Mouse (Mus musculus): Measurements from ENCODE around the gene Tnk2. TPM values are rescaled to one million over a fixed set of nuclear protein-coding genes. Genes with fewer than 3 reads are reported as not detected.

Tnk2 gene
- total and polyA plus RNA-seq, 3 experiments = 14.7 to 62.2 (median 31.9) TPM

DNA sequence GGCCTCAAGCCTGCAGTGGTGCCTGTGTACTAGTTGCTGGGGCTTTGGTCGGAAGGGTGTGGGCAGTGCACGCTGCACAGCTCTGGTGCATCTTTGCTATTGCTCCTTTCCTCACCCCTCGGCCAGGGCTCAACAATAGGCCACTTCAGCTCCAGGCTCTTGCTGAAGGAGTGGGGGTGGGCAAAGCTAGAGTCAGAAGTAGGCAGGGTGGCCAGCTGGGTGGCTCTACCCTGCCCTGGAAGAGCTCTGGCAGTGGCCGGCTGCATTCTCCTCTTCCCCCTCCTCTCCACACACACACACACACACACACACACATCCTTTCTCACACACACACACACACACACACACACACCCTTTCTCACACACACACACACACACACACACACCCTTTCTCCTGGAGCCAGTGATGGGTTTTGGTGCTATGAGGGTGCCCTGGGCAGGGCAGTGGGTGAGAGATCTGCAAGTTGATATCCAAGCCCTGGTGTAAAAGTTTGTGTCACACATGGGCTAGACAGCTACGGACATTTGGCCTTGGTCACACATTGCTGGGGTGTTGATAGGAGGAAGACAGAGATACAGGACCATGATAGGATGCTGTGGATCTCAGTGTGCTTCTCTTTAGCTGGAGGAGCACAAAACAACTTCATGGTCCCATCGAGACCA, 10.5 kb downstream of the Tnk2 start:
- H3K27me3 ChIP-seq (replicated peaks) = no peaks in the 10 kb centered on the region
- H3K79me2 ChIP-seq (replicated peaks; ENCODE audit: control insufficient read depth, extremely low read depth, insufficient read depth, poor library complexity, severe bottlenecking) = no peaks in the 10 kb centered on the region
- TF ChIP-seq KAT2A (IDR thresholded peaks at IDR 0.05; ENCODE audit: insufficient replicate concordance, low read length) (no peak), USF2 (conservative IDR thresholded peaks at IDR 0.05; ENCODE audit: low read depth, low read length) (no peak), PAX5 (IDR thresholded peaks at IDR 0.05; ENCODE audit: low read length) (no peak), NELFE (IDR thresholded peaks at IDR 0.05; ENCODE audit: low read depth, low read length) (no peak), RAD21 (IDR thresholded peaks at IDR 0.05; ENCODE audit: low read depth, low read length) (no peak), NRF1 (IDR thresholded peaks at IDR 0.05; ENCODE audit: low read depth, low read length) (no peak), MYC (IDR thresholded peaks at IDR 0.05; ENCODE audit: low read depth, low read length) (no peak), GABPA (IDR thresholded peaks at IDR 0.05; ENCODE audit: insufficient replicate concordance, low read depth, low read length) (no peak), CHD2 (IDR thresholded peaks at IDR 0.05; ENCODE audit: low read length) (no peak), EP300 (IDR thresholded peaks at IDR 0.05; ENCODE audit: low read length) (no peak), E2F4 (IDR thresholded peaks at IDR 0.05; ENCODE audit: insufficient replicate concordance, low read depth, low read length) (no peak)
- no peak for DNase-seq (ENCODE audit: extremely low read depth)
- no peak overlapping the region for H3K4me2 ChIP-seq (ENCODE audit: insufficient read depth, low read depth, poor library complexity, severe bottlenecking)
- H3K27ac ChIP-seq (ENCODE audit: insufficient read depth, low read depth) = no peak overlapping the region
- no peaks in the 10 kb centered on the region for H3K9me3 ChIP-seq (replicated peaks; ENCODE audit: low read length)
- peaks cover 15 to 28% of the 10 kb centered on the region in 2 experiments for H3K4me1 ChIP-seq (ENCODE audit: control insufficient read depth in 1 of 2, insufficient read depth in 2 of 2)
- H3K36me3 ChIP-seq (replicated peaks in 1 of 2; ENCODE audit: control insufficient read depth in 1 of 2, insufficient read depth in 1 of 2, low read length in 1 of 2) = peaks cover 0 to 31% of the 10 kb centered on the region in 2 experiments
- H3K9ac ChIP-seq (ENCODE audit: insufficient read depth, low read depth) = no peak overlapping the region
- in situ Hi-C loops (cut with MboI; ENCODE audit: low pct_ligation_motif_present, low pct_unique_long_range_greater_than_20kb, low sequenced_read_pairs) (loop anchor here (5.0 kb wide), 1 partner anchor 33 kb away; no protein-coding TSS in a partner anchor), dilution Hi-C loops (cut with MboI; ENCODE audit: extremely low pct_ligation_motif_present, extremely low pct_unique_long_range_greater_than_20kb, low sequenced_read_pairs) (no loop called here)
- H3K4me3 ChIP-seq (replicated peaks in 1 of 3; ENCODE audit: low read depth in 2 of 3, low read length in 2 of 3, poor library complexity in 1 of 3) = no peak overlapping the region

DNA sequence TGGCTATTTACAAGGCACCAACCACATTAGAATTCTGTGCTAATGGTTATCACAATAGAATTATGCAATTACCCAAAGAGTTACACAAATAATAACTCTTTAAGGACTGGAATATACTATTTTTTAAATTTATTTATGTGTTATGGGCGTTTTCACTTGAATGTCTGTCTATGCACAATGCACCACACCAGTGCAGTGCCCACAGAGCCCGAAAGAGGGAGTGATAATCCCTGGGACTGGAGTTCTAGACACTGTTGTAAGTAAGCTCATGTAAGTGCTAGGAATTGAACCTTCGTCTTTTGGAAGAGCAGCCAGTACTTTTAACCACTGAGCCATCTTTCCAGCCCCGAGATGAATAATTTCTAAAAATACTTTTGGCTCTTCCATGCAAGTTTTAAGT, 11.9 kb downstream of the Tnk2 start:
- no peak overlapping the region for H3K4me3 ChIP-seq (replicated peaks in 1 of 3; ENCODE audit: low read depth in 2 of 3, low read length in 2 of 3, poor library complexity in 1 of 3)
- no peaks in the 10 kb centered on the region for H3K79me2 ChIP-seq (replicated peaks; ENCODE audit: control insufficient read depth, extremely low read depth, insufficient read depth, poor library complexity, severe bottlenecking)
- H3K36me3 ChIP-seq (replicated peaks in 1 of 2; ENCODE audit: control insufficient read depth in 1 of 2, insufficient read depth in 1 of 2, low read length in 1 of 2) = peaks cover 0 to 31% of the 10 kb centered on the region in 2 experiments
- H3K27me3 ChIP-seq (replicated peaks) = no peaks in the 10 kb centered on the region
- DNase-seq (ENCODE audit: extremely low read depth) = no peak
- no peaks in the 10 kb centered on the region for H3K9me3 ChIP-seq (replicated peaks; ENCODE audit: low read length)
- no peak overlapping the region for H3K9ac ChIP-seq (ENCODE audit: insufficient read depth, low read depth)
- H3K4me1 ChIP-seq (ENCODE audit: control insufficient read depth in 1 of 2, insufficient read depth in 2 of 2) = peaks cover 18 to 32% of the 10 kb centered on the region in 2 experiments
- H3K4me2 ChIP-seq (ENCODE audit: insufficient read depth, low read depth, poor library complexity, severe bottlenecking) = no peak overlapping the region
- in situ Hi-C loops (cut with MboI; ENCODE audit: low pct_ligation_motif_present, low pct_unique_long_range_greater_than_20kb, low sequenced_read_pairs) (no loop called here), dilution Hi-C loops (cut with MboI; ENCODE audit: extremely low pct_ligation_motif_present, extremely low pct_unique_long_range_greater_than_20kb, low sequenced_read_pairs) (no loop called here)
- TF ChIP-seq SMC3 (IDR thresholded peaks at IDR 0.05; ENCODE audit: low read depth, low read length) (0 out of 2 replicates have a peak, but pooled peaks have one; percentile 6), ZNF384 (IDR thresholded peaks at IDR 0.05; ENCODE audit: low read depth, low read length) (no peak), JUN (IDR thresholded peaks at IDR 0.05; ENCODE audit: insufficient read depth, low read depth, low read length) (no peak), RAD21 (IDR thresholded peaks at IDR 0.05; ENCODE audit: low read depth, low read length) (peak; percentile 7), POLR2A (IDR thresholded peaks at IDR 0.05; ENCODE audit: low read depth, low read length) (no peak), CTCF (conservative IDR thresholded peaks at IDR 0.05 in 1 of 2, IDR thresholded peaks at IDR 0.05 in 1 of 2; ENCODE audit: low read depth in 2 of 2, low read length in 2 of 2) (peak in 1 of 2 experiments; percentile 35; a peak in 2 of 4 replicates), ELF1 (IDR thresholded peaks at IDR 0.05; ENCODE audit: low read depth, low read length) (no peak)
- no peak overlapping the region for H3K27ac ChIP-seq (ENCODE audit: insufficient read depth, low read depth)
